Mouse (Mus musculus): ENCODE results near the gene Carmil1. TPM values are rescaled to one million over a fixed set of nuclear protein-coding genes. Genes with fewer than 3 reads are reported as not detected.

The Carmil1 gene
- polyA plus RNA-seq, 1 experiment: 4.5 TPM

DNA sequence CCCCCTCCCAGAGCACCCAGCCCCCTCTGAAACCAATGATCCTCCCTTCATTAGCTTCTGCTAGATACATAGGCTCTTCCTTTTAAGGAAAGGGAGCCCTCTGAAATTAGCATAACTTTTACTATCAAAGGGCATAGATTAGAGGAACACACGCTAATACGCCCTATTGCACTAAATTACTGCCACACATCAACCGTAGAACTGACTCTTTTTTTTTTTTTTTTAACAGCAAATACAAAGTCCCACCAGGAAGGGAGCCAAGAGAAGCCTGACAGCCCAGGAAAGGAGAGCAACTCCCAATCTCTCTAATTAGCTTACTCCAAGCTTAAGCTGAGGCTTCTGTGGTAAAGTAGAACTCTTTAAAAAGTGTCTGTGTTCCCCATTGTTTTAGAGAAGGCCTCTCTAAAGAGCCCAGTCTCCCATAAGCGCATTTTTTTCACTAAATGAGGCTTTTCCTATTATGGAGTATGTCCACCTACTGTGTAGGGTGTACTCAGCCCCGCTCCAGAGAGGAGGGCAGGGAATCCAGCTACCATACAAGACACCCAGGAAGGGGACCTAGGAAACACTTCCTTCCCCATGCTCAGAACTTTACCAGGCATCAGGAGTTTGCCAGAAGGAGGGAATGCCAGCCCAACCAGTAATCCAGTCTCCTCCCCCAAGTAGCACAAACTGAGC, 38.0 kb downstream of the Carmil1 start:
- H3K27me3 ChIP-seq (replicated peaks): peaks cover 5% of the 10 kb centered on the region
- H3K4me3 ChIP-seq (replicated peaks): no peak overlapping the region
- H3K9me3 ChIP-seq: no peaks in the 10 kb centered on the region
- H3K36me3 ChIP-seq (replicated peaks; ENCODE audit: low read length): peaks cover 8% of the 10 kb centered on the region
- peaks cover 95% of the 10 kb centered on the region for H3K4me1 ChIP-seq
- no peak for TF ChIP-seq FLI1 (IDR thresholded peaks at IDR 0.05; ENCODE audit: low read length)
- TF ChIP-seq GATA1 (IDR thresholded peaks at IDR 0.05; ENCODE audit: borderline replicate concordance, low read length): no peak

DNA sequence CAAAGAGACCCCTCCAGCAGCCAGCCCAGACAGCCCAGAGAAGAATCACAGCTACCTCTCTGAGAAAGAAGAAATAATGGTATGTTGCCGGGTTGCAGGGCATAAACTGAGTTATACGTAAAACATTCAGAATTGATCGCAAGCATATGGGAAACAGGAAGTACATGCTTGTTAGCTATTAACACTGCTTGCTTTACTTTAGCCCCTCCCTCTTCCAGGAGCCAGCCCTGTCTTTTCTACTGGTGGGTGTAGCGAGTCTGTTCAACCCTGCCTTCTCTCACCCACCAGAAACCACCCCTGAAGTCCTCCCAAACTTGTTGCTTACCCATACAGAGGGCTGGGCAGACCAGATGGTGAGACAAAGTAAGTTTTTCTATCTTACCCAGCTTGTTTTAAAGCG, 39.4 kb downstream of the Carmil1 start:
- H3K36me3 ChIP-seq (replicated peaks; ENCODE audit: low read length): no peaks in the 10 kb centered on the region
- no peak overlapping the region for H3K4me3 ChIP-seq (replicated peaks)
- peaks cover 13% of the 10 kb centered on the region for H3K27me3 ChIP-seq (replicated peaks)
- TF ChIP-seq FLI1 (IDR thresholded peaks at IDR 0.05; ENCODE audit: low read length) (no peak), GATA1 (IDR thresholded peaks at IDR 0.05; ENCODE audit: borderline replicate concordance, low read length) (no peak)
- H3K4me1 ChIP-seq: peaks cover 84% of the 10 kb centered on the region
- H3K9me3 ChIP-seq: no peaks in the 10 kb centered on the region

DNA sequence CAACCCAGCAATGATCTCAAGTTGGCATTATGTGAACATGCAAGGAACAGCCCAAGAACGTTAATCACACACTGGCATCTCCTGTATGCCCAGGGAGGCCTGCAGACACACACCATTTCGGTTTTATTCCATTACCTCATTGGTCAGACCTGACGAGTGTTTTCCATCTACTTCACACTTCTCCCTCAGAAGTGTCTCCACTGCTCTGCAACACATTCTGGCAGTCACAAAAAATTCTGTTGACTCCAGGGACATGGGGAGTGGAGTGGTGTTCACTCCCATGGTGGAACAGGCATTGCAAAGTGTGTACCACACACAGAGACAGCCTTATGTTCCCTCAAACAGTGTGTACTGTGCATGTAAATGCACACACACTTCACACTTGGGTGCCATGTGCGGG, 40.2 kb downstream of the Carmil1 start:
- H3K36me3 ChIP-seq (replicated peaks; ENCODE audit: low read length): no peaks in the 10 kb centered on the region
- TF ChIP-seq FLI1 (IDR thresholded peaks at IDR 0.05; ENCODE audit: low read length): no peak
- TF ChIP-seq GATA1 (IDR thresholded peaks at IDR 0.05; ENCODE audit: borderline replicate concordance, low read length): no peak
- no peaks in the 10 kb centered on the region for H3K9me3 ChIP-seq
- no peak overlapping the region for H3K4me3 ChIP-seq (replicated peaks)
- peaks cover 77% of the 10 kb centered on the region for H3K4me1 ChIP-seq
- peaks cover 15% of the 10 kb centered on the region for H3K27me3 ChIP-seq (replicated peaks)

DNA sequence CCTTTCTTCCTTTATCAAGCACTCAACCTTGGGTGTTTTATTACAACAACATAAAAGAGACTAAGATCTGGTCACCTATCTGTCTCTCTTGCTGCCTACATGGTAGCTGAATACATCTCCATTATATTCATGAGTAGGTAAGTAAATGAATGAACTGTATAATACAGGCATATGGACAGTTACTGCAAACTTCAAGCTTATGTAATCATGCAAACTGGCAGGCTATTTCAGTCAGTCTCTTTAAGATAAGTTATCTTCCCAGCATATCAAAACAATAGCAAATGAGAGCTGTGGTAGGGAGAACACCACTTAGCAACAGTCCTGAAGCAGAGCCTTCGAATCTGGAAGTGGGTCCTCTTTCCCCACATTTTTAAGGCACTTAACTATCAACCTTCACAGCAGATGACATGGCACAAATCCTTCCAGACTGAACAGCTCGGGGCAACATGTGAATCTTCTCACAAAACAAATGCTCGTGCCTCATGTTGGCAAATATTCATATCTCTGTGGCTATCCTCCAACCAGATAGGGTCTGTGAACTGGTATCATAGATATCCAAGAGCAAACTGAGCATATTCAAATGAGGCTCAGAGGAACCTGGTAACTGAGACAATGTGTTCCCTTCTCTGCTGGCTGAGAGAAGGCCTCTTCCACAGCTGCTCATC, 42.0 kb downstream of the Carmil1 start:
- no peak for TF ChIP-seq FLI1 (IDR thresholded peaks at IDR 0.05; ENCODE audit: low read length)
- no peak for TF ChIP-seq GATA1 (IDR thresholded peaks at IDR 0.05; ENCODE audit: borderline replicate concordance, low read length)

DNA sequence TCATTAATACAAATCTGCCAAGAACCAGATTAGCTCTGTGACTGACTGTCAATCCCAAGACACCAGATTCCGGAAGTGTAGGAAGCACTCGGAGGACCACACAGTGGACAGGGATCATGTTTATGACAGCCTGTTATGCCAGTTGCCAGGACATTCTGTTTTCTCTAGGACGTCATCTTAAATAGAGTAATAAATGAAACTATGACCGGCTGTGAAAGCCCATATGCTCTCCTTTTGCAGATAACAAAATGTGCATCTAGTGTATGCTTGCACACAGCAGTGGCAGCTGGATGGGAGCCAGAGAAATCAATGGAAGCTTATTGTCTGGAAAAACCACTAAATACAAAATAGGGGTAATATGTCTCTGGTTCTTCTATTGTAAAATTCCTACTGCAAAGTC, 43.9 kb downstream of the Carmil1 start:
- Histone ChIP-seq H3K9me3 (no peaks in the 10 kb centered on the region), H3K4me3 (replicated peaks) (no peak overlapping the region), H3K4me1 (peaks cover 71% of the 10 kb centered on the region), H3K36me3 (replicated peaks; ENCODE audit: low read length) (no peaks in the 10 kb centered on the region), H3K27me3 (replicated peaks) (peaks cover 51% of the 10 kb centered on the region)
- TF ChIP-seq FLI1 (IDR thresholded peaks at IDR 0.05; ENCODE audit: low read length) (no peak), GATA1 (IDR thresholded peaks at IDR 0.05; ENCODE audit: borderline replicate concordance, low read length) (no peak)

More for the DNA sequence above, 42.0 kb downstream of the Carmil1 start:
- peaks cover 33% of the 10 kb centered on the region for H3K27me3 ChIP-seq (replicated peaks)
- no peaks in the 10 kb centered on the region for H3K36me3 ChIP-seq (replicated peaks; ENCODE audit: low read length)
- peaks cover 71% of the 10 kb centered on the region for H3K4me1 ChIP-seq
- no peak overlapping the region for H3K4me3 ChIP-seq (replicated peaks)
- H3K9me3 ChIP-seq: no peaks in the 10 kb centered on the region

DNA sequence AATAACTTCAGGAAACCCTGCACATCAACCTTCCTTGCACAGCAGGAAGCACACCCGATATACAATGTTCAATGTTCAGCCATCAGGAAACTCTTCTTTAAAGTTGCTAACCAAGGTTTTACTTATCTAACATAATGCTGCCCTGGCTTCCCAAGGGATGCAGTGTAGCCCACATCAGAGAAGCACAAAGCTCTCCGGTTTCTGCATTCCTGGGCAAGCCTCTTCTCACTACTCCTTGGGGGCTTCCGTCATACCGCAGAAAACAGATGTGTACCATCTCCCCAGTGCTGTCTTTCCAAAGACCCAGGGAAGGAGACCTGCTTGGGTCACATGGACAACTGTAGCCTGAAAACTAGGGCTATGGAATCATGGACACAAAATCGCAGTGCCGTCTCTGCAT, 47.8 kb downstream of the Carmil1 start:
- no peak for TF ChIP-seq GATA1 (IDR thresholded peaks at IDR 0.05; ENCODE audit: borderline replicate concordance, low read length)
- TF ChIP-seq FLI1 (IDR thresholded peaks at IDR 0.05; ENCODE audit: low read length): no peak
- H3K36me3 ChIP-seq (replicated peaks; ENCODE audit: low read length): no peaks in the 10 kb centered on the region
- peaks cover 6% of the 10 kb centered on the region for H3K9me3 ChIP-seq
- peaks cover 46% of the 10 kb centered on the region for H3K4me1 ChIP-seq
- peaks cover 57% of the 10 kb centered on the region for H3K27me3 ChIP-seq (replicated peaks)
- H3K4me3 ChIP-seq (replicated peaks): no peak overlapping the region

DNA sequence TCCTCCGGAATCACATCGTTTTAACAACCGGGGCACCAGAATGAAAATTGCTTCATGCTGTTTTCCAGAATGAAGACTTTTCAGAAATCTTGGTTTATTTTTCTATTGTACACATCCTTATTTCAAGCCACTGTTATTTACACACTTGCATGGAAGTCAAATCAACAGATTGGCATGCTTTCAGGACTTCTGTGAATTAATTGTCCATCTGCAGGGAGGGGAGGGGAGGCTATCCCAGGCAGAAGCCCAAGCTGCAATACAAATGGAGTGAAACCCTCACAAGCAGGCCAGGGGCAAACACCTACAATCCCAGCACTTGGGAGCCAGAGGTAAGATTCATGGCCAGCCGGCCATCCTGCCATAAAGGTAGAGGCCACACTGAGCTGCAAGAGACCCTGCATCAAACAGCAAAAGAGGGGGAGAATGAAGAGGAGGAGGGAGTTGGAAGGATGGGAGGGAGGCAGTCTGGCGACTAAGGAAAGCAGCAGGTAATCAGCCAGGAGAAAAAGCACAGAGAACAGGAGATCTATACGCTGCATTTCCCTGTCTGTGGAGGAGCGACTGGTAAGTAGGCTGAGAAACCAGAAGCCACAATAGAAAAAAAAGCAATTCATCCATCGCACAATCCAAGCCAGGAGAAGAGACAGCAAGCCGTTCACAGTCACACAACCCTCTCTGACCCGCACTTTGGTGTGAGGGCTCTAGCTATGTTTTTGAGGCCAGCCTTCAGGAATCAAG, 48.7 kb downstream of the Carmil1 start:
- Histone ChIP-seq H3K9me3 (peaks cover 6% of the 10 kb centered on the region), H3K4me3 (replicated peaks) (no peak overlapping the region), H3K36me3 (replicated peaks; ENCODE audit: low read length) (no peaks in the 10 kb centered on the region), H3K27me3 (replicated peaks) (peaks cover 52% of the 10 kb centered on the region), H3K4me1 (peaks cover 44% of the 10 kb centered on the region)
- TF ChIP-seq GATA1 (IDR thresholded peaks at IDR 0.05; ENCODE audit: borderline replicate concordance, low read length) (no peak), FLI1 (IDR thresholded peaks at IDR 0.05; ENCODE audit: low read length) (no peak)

DNA sequence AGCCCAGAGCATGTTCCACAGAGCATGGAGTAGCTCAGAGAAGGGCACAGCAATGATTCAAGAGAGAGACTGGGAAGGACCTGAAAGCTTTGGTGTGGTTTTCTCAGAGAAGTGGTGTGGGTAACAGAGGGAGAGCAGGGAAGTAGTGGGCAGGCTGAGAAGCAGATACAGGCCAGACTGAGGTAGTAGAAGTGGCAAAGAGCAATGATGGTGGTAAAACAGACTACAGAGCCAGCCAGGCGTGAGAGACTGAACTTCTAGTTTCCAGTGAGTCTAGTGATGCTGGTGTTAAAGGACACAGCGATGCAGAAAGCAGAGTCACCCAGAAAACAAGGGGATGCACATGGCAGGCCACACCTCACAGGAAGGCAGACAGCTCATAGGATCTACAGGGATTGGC, 49.4 kb downstream of the Carmil1 start:
- Histone ChIP-seq H3K36me3 (replicated peaks; ENCODE audit: low read length) (no peaks in the 10 kb centered on the region), H3K27me3 (replicated peaks) (peaks cover 48% of the 10 kb centered on the region), H3K4me1 (peaks cover 44% of the 10 kb centered on the region), H3K9me3 (peaks cover 10% of the 10 kb centered on the region), H3K4me3 (replicated peaks) (no peak overlapping the region)
- TF ChIP-seq FLI1 (IDR thresholded peaks at IDR 0.05; ENCODE audit: low read length) (no peak), GATA1 (IDR thresholded peaks at IDR 0.05; ENCODE audit: borderline replicate concordance, low read length) (no peak)

DNA sequence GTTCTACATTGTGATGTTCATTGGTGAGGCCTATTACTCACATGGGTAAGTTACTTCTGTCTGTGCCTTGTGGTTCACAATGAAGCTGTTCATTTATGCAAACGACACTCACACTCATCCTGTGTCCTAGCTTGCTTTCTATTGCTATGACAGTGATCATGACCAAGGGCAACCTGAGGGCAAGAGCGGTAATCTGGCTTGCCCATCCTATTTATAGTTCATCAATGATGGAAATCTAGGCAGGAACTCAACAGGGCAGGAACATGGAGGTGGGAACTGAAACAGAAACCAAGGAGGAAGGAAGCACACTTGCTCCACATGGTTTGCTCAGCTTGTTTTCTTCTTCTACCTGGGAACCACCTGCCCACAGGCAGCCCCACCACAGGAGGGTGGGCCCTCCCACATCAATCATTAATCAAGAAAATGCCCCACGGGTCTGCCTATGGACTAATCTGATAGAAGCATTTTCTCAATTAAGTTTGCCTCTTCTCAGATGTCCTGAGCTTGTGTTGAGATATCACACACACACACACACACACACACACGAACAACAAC, 50.0 kb downstream of the Carmil1 start:
- H3K36me3 ChIP-seq (replicated peaks; ENCODE audit: low read length): no peaks in the 10 kb centered on the region
- peaks cover 47% of the 10 kb centered on the region for H3K27me3 ChIP-seq (replicated peaks)
- peaks cover 14% of the 10 kb centered on the region for H3K9me3 ChIP-seq
- TF ChIP-seq GATA1 (IDR thresholded peaks at IDR 0.05; ENCODE audit: borderline replicate concordance, low read length) (no peak), FLI1 (IDR thresholded peaks at IDR 0.05; ENCODE audit: low read length) (no peak)
- peaks cover 44% of the 10 kb centered on the region for H3K4me1 ChIP-seq
- no peak overlapping the region for H3K4me3 ChIP-seq (replicated peaks)
